Mouse (Mus musculus) embryonic facial prominence, embryonic 14.5 days (tissue): ENCODE data around the gene Nrl. TPM values are rescaled to one million over a fixed set of nuclear protein-coding genes. Genes with fewer than 3 reads are reported as not detected.

Source experiments
- ATAC-seq: fragments of 200-750 bp; cut with Nextera tagmentation; 2 replicates; pipeline ENCODE4 v1.8.0; 2017; ENCODE audit warnings: low read depth, moderate number of reproducible peaks, moderate TSS enrichment
- DNase-seq: peaks from one replicate; pipeline ENCODE4 v3.0.0-alpha.2; 2015; ENCODE audit warnings: low spot score
- H3K27ac ChIP-seq: fragments of 300-500 bp; sonication (generic); replicated peaks from 2 replicates; pipeline ENCODE4 v1.5.1; 2014; ENCODE audit warnings: low read depth, mild to moderate bottlenecking, low read length, moderate library complexity
- H3K27me3 ChIP-seq: fragments of 300-500 bp; sonication (generic); replicated peaks from 2 replicates; pipeline ENCODE4 v1.6.1; 2014; ENCODE audit warnings: low read length; ENCODE audit not compliant: control insufficient read depth, insufficient read depth
- H3K36me3 ChIP-seq: fragments of 300-500 bp; sonication (generic); 2 replicates; pipeline ENCODE4 v1.6.1; 2014; ENCODE audit warnings: low read length, mixed read lengths; ENCODE audit not compliant: control insufficient read depth, insufficient read depth
- H3K4me1 ChIP-seq: fragments of 300-500 bp; sonication (generic); 2 replicates; pipeline ENCODE4 v1.6.1; 2014; ENCODE audit warnings: antibody characterized with exemption, low read length; ENCODE audit not compliant: control insufficient read depth, insufficient read depth
- H3K4me2 ChIP-seq: fragments of 300-500 bp; sonication (generic); 2 replicates; pipeline ENCODE4 v1.6.1; 2014; ENCODE audit warnings: low read depth, mild to moderate bottlenecking, low read length, moderate library complexity, mixed read lengths
- H3K4me3 ChIP-seq: fragments of 300-500 bp; sonication (generic); 2 replicates; pipeline ENCODE4 v1.5.1; 2014; ENCODE audit warnings: low read depth, mild to moderate bottlenecking, low read length
- H3K9ac ChIP-seq: fragments of 300-500 bp; sonication (generic); 2 replicates; pipeline ENCODE4 v1.6.1; 2014; ENCODE audit warnings: low read depth, mild to moderate bottlenecking, low read length, moderate library complexity, mixed read lengths
- H3K9me3 ChIP-seq: fragments of 300-500 bp; sonication (generic); 2 replicates; pipeline ENCODE4 v1.6.1; 2016; ENCODE audit warnings: low read length; ENCODE audit not compliant: control insufficient read depth
- WGBS: fragments of 180-500 bp; shearing (Covaris S2); extraction: QIAGEN DNeasy Blood & Tissue Kit; methylation state at CpG from one replicate; pipeline ENCODE4 v1.1.7; 2014; 5-methylcytosine and 5-hydroxymethylcytosine counted together
- polyA plus RNA-seq: library from polyadenylated mRNA; unstranded; fragments of >200 nt; fragmentation: Nextera tagmentation; extraction: Ambion mirVana; gene quantifications from 2 replicates; pipeline ENCODE4 v1.2.1, GENCODE M21; 2014

Nrl gene
- polyA plus RNA-seq, 1 experiment from 2014 or later: not detected

- no peak overlapping the region for H3K4me2 ChIP-seq
- no peak for DNase-seq
- H3K9ac ChIP-seq: no peak overlapping the region
- no peaks in the 10 kb centered on the region for H3K27me3 ChIP-seq
- no peak overlapping the region for H3K27ac ChIP-seq
- no peak overlapping the region for H3K4me3 ChIP-seq
- WGBS: 92% methylated on average over 2 of the region's 2 CpGs
- no peak for ATAC-seq
- H3K36me3 ChIP-seq: no peaks in the 10 kb centered on the region
- H3K4me1 ChIP-seq: peaks cover 5% of the 10 kb centered on the region; the same call in 1 of the 2 replicates
- H3K9me3 ChIP-seq: no peaks in the 10 kb centered on the region
Measured at GRCm38 (mm10) chr14:55469041-55469440, 55.7 kb downstream of the Nrl start.

Other genes with a start within 250 kb of the Nrl start
- gene Dhrs4, start 46.2 kb downstream of the Nrl start, polyA plus RNA-seq: 46.9 and 47.4 TPM in 2 replicates
- gene Carmil3, start 34.3 kb downstream of the Nrl start, polyA plus RNA-seq: 3.4 and 3.9 TPM in 2 replicates
- 3.7 and 5.2 TPM in 2 replicates for gene Cpne6, start 14.5 kb downstream of the Nrl start, polyA plus RNA-seq
- 28.1 and 32.7 TPM in 2 replicates for gene Pck2, start 15.3 kb upstream of the Nrl start, polyA plus RNA-seq
- gene Dcaf11, start 35.0 kb upstream of the Nrl start, polyA plus RNA-seq: 55.1 and 57.7 TPM in 2 replicates
- gene A730061H03Rik, start 35.4 kb upstream of the Nrl start, polyA plus RNA-seq: 1.1 and 1.2 TPM in 2 replicates
- 36.5 and 46.9 TPM in 2 replicates for gene Fitm1, start 50.6 kb upstream of the Nrl start, polyA plus RNA-seq
- 119 and 123 TPM in 2 replicates for gene Psme1, start 53.1 kb upstream of the Nrl start, polyA plus RNA-seq
- gene Emc9, start 60.3 kb upstream of the Nrl start, polyA plus RNA-seq: 9.9 and 12.6 TPM in 2 replicates
- gene Psme2, start 66.1 kb upstream of the Nrl start, polyA plus RNA-seq: 249 TPM in 2 replicates
- gene Rnf31, start 66.7 kb upstream of the Nrl start, polyA plus RNA-seq: 11.7 and 13.7 TPM in 2 replicates
- gene Irf9, start 78.6 kb upstream of the Nrl start, polyA plus RNA-seq: 10.8 and 12.1 TPM in 2 replicates
- 2.0 and 2.3 TPM in 2 replicates for gene Rec8, start 93.1 kb upstream of the Nrl start, polyA plus RNA-seq
- 127 and 134 TPM in 2 replicates for gene Ipo4, start 111.0 kb upstream of the Nrl start, polyA plus RNA-seq
- 0.79 and 2.8 TPM in 2 replicates for gene Gm49378, start 112.9 kb upstream of the Nrl start, polyA plus RNA-seq
- 106 and 108 TPM in 2 replicates for gene Tm9sf1, start 118.8 kb upstream of the Nrl start, polyA plus RNA-seq
- 0.97 and 1.0 TPM in 2 replicates for gene Tssk4, start 125.2 kb upstream of the Nrl start, polyA plus RNA-seq
- gene Mdp1, start 135.5 kb upstream of the Nrl start, polyA plus RNA-seq: 42.6 and 48.3 TPM in 2 replicates
- gene Gmpr2, start 147.0 kb upstream of the Nrl start, polyA plus RNA-seq: 49.6 and 54.8 TPM in 2 replicates
- gene Nedd8, start 147.1 kb upstream of the Nrl start, polyA plus RNA-seq: 524 and 534 TPM in 2 replicates
- gene Tinf2, start 156.8 kb upstream of the Nrl start, polyA plus RNA-seq: 32.2 and 36.2 TPM in 2 replicates
- gene Tgm1, start 188.9 kb upstream of the Nrl start, polyA plus RNA-seq: 7.1 and 8.0 TPM in 2 replicates
- 20.7 and 20.9 TPM in 2 replicates for gene Rabggta, start 197.3 kb upstream of the Nrl start, polyA plus RNA-seq
- gene Dhrs1, start 220.7 kb upstream of the Nrl start, polyA plus RNA-seq: 76.5 and 83.8 TPM in 2 replicates
- 32.6 and 36.9 TPM in 2 replicates for gene Nop9, start 220.7 kb upstream of the Nrl start, polyA plus RNA-seq
- 0.33 and 0.59 TPM in 2 replicates for gene Cideb, start 233.5 kb upstream of the Nrl start, polyA plus RNA-seq
- gene Ltb4r2, start 236.4 kb upstream of the Nrl start, polyA plus RNA-seq: 0.47 and 0.51 TPM in 2 replicates
- 0.24 and 0.56 TPM in 2 replicates for gene Ltb4r1, start 241.0 kb upstream of the Nrl start, polyA plus RNA-seq